Mouse (Mus musculus) heart, postnatal 0 days (tissue): ENCODE data around the gene Krt20. TPM values are rescaled to one million over a fixed set of nuclear protein-coding genes. Genes with fewer than 3 reads are reported as not detected.

Experiments
- ATAC-seq: fragments of 200-750 bp; cut with Nextera tagmentation; 2 replicates; pipeline ENCODE4 v1.8.0; 2017; ENCODE audit warnings: low read depth, moderate number of reproducible peaks, moderate library complexity; ENCODE audit not compliant: insufficient read depth
- DNase-seq: peaks from one replicate; pipeline ENCODE4 v3.0.0-alpha.2; 2016; ENCODE audit warnings: low spot score
- H3K27ac ChIP-seq: fragments of 300-500 bp; sonication (generic); 2 replicates; pipeline ENCODE4 v1.5.1; 2014; ENCODE audit warnings: low read depth, mild to moderate bottlenecking
- H3K27me3 ChIP-seq: fragments of 300-500 bp; sonication (generic); 2 replicates; pipeline ENCODE4 v1.6.1; 2014; ENCODE audit warnings: low read length, mixed read lengths; ENCODE audit not compliant: control insufficient read depth, insufficient read depth
- H3K36me3 ChIP-seq: fragments of 300-500 bp; sonication (generic); replicated peaks from 2 replicates; pipeline ENCODE4 v1.6.1; 2014; ENCODE audit warnings: low read length, mixed read lengths; ENCODE audit not compliant: control insufficient read depth, insufficient read depth
- H3K4me1 ChIP-seq: fragments of 300-500 bp; sonication (generic); 2 replicates; pipeline ENCODE4 v1.6.1; 2014; ENCODE audit warnings: antibody characterized with exemption; ENCODE audit not compliant: control insufficient read depth, insufficient read depth
- H3K4me2 ChIP-seq: fragments of 300-500 bp; sonication (generic); 2 replicates; pipeline ENCODE4 v1.6.1; 2014; ENCODE audit warnings: low read depth, mild to moderate bottlenecking, low read length, moderate library complexity
- H3K4me3 ChIP-seq: fragments of 300-500 bp; sonication (generic); 2 replicates; pipeline ENCODE4 v1.5.1; 2014; ENCODE audit warnings: low read depth, low read length
- H3K9ac ChIP-seq: fragments of 300-500 bp; sonication (generic); replicated peaks from 2 replicates; pipeline ENCODE4 v1.6.1; 2014; ENCODE audit warnings: low read depth, low read length, mixed read lengths
- H3K9me3 ChIP-seq: fragments of 300-500 bp; sonication (generic); replicated peaks from 2 replicates; pipeline ENCODE4 v1.6.1; 2016; ENCODE audit warnings: low read length; ENCODE audit not compliant: control insufficient read depth
- CTCF ChIP-seq: IDR thresholded peaks from 2 replicates; pipeline ENCODE4 v1.5.1; 2016; ENCODE audit warnings: antibody characterized with exemption, control low read depth, low read depth
- EP300 ChIP-seq: IDR thresholded peaks from 2 replicates; pipeline ENCODE4 v1.6.1; 2016; ENCODE audit warnings: antibody characterized with exemption, low read depth
- WGBS: fragments of 180-500 bp; shearing (Covaris S2); extraction: QIAGEN DNeasy Blood & Tissue Kit; methylation state at CpG from one replicate; pipeline ENCODE4 v1.1.7; 2014; 5-methylcytosine and 5-hydroxymethylcytosine counted together
- polyA plus RNA-seq: library from polyadenylated mRNA; unstranded; fragments of >200 nt; fragmentation: Nextera tagmentation; extraction: Ambion mirVana; gene quantifications from 2 replicates; pipeline ENCODE4 v1.2.1, GENCODE M21; 2015
- total RNA-seq: library from RNA; depleted of rRNA; stranded (reverse); fragments of >200 nt; gene quantifications from 2 replicates; pipeline ENCODE4 v1.2.3, GENCODE M21; 2014; ENCODE audit warnings: low replicate concordance

The Krt20 gene
- total and polyA plus RNA-seq, 2 experiments from 2014 or later, result 0.26 TPM; not detected in 1

DNA sequence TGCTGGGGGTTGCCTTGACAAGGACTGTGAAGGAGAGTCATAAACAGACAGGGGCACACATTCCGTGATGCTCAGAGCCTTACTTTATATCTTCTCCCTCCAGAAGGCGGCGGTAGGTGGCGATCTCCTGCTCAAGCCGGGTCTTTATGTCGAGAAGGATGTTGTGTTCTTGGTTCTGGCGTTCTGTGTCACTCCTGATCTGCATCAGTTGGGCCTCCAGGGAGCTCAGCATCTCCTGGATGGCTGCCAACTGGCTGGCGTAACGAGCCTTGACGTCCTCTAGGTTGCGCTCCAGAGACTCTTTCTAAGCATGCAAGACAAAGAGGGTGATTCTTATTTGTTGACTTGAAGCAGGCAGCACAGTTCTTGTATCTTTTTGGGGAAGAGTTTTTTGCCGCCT is 7.3 kb downstream of the Krt20 start:
- DNase-seq (peak; percentile 29), ATAC-seq (no peak)
- TF ChIP-seq CTCF (no peak), EP300 (no peak)
- H3K9ac ChIP-seq, result no peak overlapping the region
- H3K4me1 ChIP-seq, result no peaks in the 10 kb centered on the region
- H3K9me3 ChIP-seq, result no peaks in the 10 kb centered on the region
- H3K4me2 ChIP-seq, result no peak overlapping the region
- no peaks in the 10 kb centered on the region for H3K27me3 ChIP-seq
- no peaks in the 10 kb centered on the region for H3K36me3 ChIP-seq
- 37% methylated on average over 12 of the region's 12 CpGs for WGBS
- H3K27ac ChIP-seq, result no peak overlapping the region
- H3K4me3 ChIP-seq, result no peak overlapping the region

GRCm38 (mm10) chr11:99422159-99422558 is 15.8 kb downstream of the Krt20 start, which contains the start of gene Krt12:
Gene Krt12 (minus strand): TSS chr11:99422259.
- TF ChIP-seq CTCF (no peak), EP300 (no peak)
- Histone ChIP-seq H3K4me2 (no peak within 1 kb of the TSS), H3K4me3 (no peak within 1 kb of the TSS), H3K36me3 (no peaks in the 10 kb centered on the region), H3K4me1 (no peaks in the 10 kb centered on the region), H3K9me3 (no peaks in the 10 kb centered on the region), H3K27ac (no peak within 1 kb of the TSS), H3K27me3 (peaks cover 10% of the 10 kb centered on the region; the same call in 1 of the 2 replicates), H3K9ac (no peak within 1 kb of the TSS)
- no peak for ATAC-seq
- 67% methylated on average over 10 of the region's 10 CpGs for WGBS
- no peak for DNase-seq

DNA sequence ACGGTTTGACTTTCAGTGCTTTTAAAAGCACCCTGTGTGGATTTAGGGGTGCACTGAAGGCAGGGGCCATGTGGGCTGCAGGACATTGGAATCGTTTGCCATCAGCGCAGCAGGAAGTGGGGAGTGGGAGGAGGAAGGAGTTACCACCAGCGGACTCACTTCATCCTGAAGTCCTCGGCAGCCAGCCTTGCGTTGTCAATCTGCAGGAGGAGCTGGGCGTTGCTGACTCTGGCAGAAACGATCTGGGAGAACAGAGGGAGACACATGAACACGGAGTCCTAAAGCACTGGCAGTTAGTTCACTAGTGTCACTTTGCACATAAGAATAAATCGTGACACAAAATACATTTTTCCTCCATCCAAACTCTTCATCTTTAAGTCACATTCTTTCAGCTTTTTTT is 17.4 kb downstream of the Krt20 start:
- no peak for TF ChIP-seq CTCF
- TF ChIP-seq EP300, result no peak
- Histone ChIP-seq H3K27ac (no peak overlapping the region), H3K27me3 (peaks cover 12% of the 10 kb centered on the region; the same call in 1 of the 2 replicates), H3K4me3 (no peak overlapping the region), H3K4me1 (no peaks in the 10 kb centered on the region), H3K4me2 (no peak overlapping the region), H3K9ac (no peak overlapping the region), H3K36me3 (no peaks in the 10 kb centered on the region), H3K9me3 (no peaks in the 10 kb centered on the region)
- DNase-seq (no peak), ATAC-seq (no peak)
- 33% methylated on average over 10 of the region's 10 CpGs for whole genome bisulfite sequencing

- no peaks in the 10 kb centered on the region for H3K9me3 ChIP-seq
- WGBS, result 65% methylated on average over 16 of the region's 16 CpGs
- DNase-seq (no peak), ATAC-seq (no peak)
- H3K27me3 ChIP-seq, result peaks cover 8% of the 10 kb centered on the region; the same call in 1 of the 2 replicates
- H3K4me2 ChIP-seq, result no peak overlapping the region
- TF ChIP-seq EP300 (no peak), CTCF (no peak)
- no peaks in the 10 kb centered on the region for H3K4me1 ChIP-seq
- H3K36me3 ChIP-seq, result no peaks in the 10 kb centered on the region
- H3K27ac ChIP-seq, result no peak overlapping the region
- no peak overlapping the region for H3K4me3 ChIP-seq
- H3K9ac ChIP-seq, result no peak overlapping the region
Measured at GRCm38 (mm10) chr11:99417819-99418218, 20.1 kb downstream of the Krt20 start.

DNA sequence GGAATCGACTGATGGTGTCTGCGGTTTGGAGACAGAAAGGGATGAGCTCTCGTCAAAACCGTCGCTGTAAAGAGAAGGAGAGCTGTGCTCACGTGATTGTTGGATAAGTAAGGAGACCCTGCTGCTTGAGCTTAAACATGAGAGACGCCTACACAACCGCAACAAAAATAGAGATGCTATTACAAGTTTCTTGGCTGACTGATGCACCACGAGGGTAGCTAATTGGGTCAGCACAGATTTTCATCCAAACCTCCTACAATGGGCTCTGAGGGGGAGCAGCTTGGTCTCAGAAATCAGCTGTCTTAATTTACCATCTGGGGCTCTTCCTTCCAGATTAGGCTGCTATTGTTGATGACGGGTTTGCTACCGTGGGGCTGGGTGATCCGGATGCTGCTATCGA is 21.0 kb downstream of the Krt20 start:
- Histone ChIP-seq H3K4me2 (no peak overlapping the region), H3K27ac (no peak overlapping the region), H3K4me3 (no peak overlapping the region), H3K4me1 (no peaks in the 10 kb centered on the region), H3K9me3 (no peaks in the 10 kb centered on the region), H3K36me3 (no peaks in the 10 kb centered on the region), H3K27me3 (peaks cover 6% of the 10 kb centered on the region; the same call in 1 of the 2 replicates), H3K9ac (no peak overlapping the region)
- TF ChIP-seq CTCF, result no peak
- no peak for TF ChIP-seq EP300
- 74% methylated on average over 13 of the region's 13 CpGs for WGBS
- no peak for ATAC-seq
- no peak for DNase-seq

DNA sequence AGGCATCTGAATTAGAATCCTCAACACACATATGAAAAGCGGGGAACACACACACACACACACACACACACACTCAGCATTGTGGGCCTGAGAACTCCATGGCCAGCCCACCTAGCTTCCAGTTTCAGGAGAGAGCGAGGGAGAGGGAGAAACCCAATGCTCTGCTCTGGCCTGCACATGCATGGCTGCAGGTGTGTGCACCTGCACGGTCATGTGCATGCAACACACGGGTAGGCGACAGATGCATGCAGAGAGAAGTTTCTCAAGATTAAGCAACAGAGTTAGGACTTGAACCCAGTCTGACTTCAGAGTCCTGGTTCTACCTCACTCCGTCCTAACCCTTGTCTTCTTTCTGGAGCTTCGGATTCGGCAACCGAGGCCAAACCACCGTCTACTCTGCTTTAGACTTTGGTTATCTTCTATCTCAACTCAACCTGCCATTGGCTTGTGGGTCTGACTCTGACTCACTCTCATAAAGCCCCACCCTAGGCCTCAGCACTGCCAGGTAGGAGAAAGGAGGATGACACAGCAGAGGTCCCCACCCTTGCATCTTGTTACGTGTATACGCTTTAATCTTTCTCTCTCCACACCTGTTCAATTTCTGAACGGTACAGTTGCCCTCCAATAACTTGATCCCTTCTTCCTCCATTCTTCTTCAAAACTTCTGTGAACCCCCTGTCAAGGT is 23.3 kb downstream of the Krt20 start:
- 84% methylated on average over 13 of the region's 13 CpGs for WGBS
- no peak overlapping the region for H3K27ac ChIP-seq
- no peak overlapping the region for H3K9ac ChIP-seq
- no peaks in the 10 kb centered on the region for H3K4me1 ChIP-seq
- no peak for ATAC-seq
- no peak for TF ChIP-seq EP300
- H3K36me3 ChIP-seq, result no peaks in the 10 kb centered on the region
- H3K4me2 ChIP-seq, result no peak overlapping the region
- H3K27me3 ChIP-seq, result 0 out of 2 replicates have a peak, but pooled peaks cover 3% of the 10 kb centered on the region
- H3K4me3 ChIP-seq, result no peak overlapping the region
- DNase-seq, result no peak
- no peaks in the 10 kb centered on the region for H3K9me3 ChIP-seq
